Mouse (Mus musculus) midbrain, embryonic 12.5 days (tissue): ENCODE measurements at regions not wholly inside any gene's neighbourhood (a gene's known extent, or its start where the extent isn't known, plus 50 kb on each side); places are given as distances from the start of the nearest gene placed in this dataset.

ENCODE experiments used
- ATAC-seq: fragments of 200-750 bp; cut with Nextera tagmentation; 2 replicates; pipeline ENCODE4 v1.8.0; 2017; ENCODE audit warnings: low read depth, moderate TSS enrichment, moderate library complexity; ENCODE audit not compliant: low FRiP score
- H3K27ac ChIP-seq: fragments of 300-500 bp; sonication (generic); replicated peaks from 2 replicates; pipeline ENCODE4 v1.5.1; 2016; ENCODE audit warnings: mild to moderate bottlenecking
- H3K27me3 ChIP-seq: fragments of 300-500 bp; sonication (generic); 2 replicates; pipeline ENCODE4 v1.6.1; 2016; ENCODE audit warnings: mild to moderate bottlenecking
- H3K36me3 ChIP-seq: fragments of 300-500 bp; sonication (generic); 2 replicates; pipeline ENCODE4 v1.6.1; 2016
- H3K4me1 ChIP-seq: fragments of 300-500 bp; sonication (generic); 2 replicates; pipeline ENCODE4 v1.6.1; 2016
- H3K4me2 ChIP-seq: fragments of 300-500 bp; sonication (generic); replicated peaks from 2 replicates; pipeline ENCODE4 v1.6.1; 2016; ENCODE audit warnings: mild to moderate bottlenecking, moderate library complexity
- H3K4me3 ChIP-seq: fragments of 300-500 bp; sonication (generic); 2 replicates; pipeline ENCODE4 v1.5.1; 2016; ENCODE audit warnings: mild to moderate bottlenecking
- H3K9ac ChIP-seq: fragments of 300-500 bp; sonication (generic); replicated peaks from 2 replicates; pipeline ENCODE4 v1.6.1; 2016; ENCODE audit warnings: mild to moderate bottlenecking, moderate library complexity
- H3K9me3 ChIP-seq: fragments of 300-500 bp; sonication (generic); 2 replicates; pipeline ENCODE4 v1.6.1; 2016; ENCODE audit warnings: mild to moderate bottlenecking
- WGBS: fragments of 180-500 bp; shearing (Covaris S2); methylation state at CpG from one replicate; pipeline ENCODE4 v1.1.7; 2016; 5-methylcytosine and 5-hydroxymethylcytosine counted together

- Histone ChIP-seq H3K27me3 (no peaks in the 10 kb centered on the region), H3K9ac (no peak overlapping the region), H3K27ac (no peak overlapping the region), H3K4me1 (peaks cover 4% of the 10 kb centered on the region; the same call in 1 of the 2 replicates), H3K36me3 (no peaks in the 10 kb centered on the region), H3K4me2 (no peak overlapping the region), H3K4me3 (no peak overlapping the region), H3K9me3 (no peaks in the 10 kb centered on the region)
- no peak for ATAC-seq
These were observed 749.3 kb downstream of the Gm826 start for GRCm38 (mm10) chr2:159584641-159585040.

- Histone ChIP-seq H3K4me1 (peaks cover 4% of the 10 kb centered on the region; the same call in 1 of the 2 replicates), H3K27me3 (no peaks in the 10 kb centered on the region), H3K4me3 (no peak overlapping the region), H3K9me3 (no peaks in the 10 kb centered on the region), H3K9ac (no peak overlapping the region), H3K27ac (no peak overlapping the region), H3K4me2 (no peak overlapping the region), H3K36me3 (no peaks in the 10 kb centered on the region)
- WGBS: 64% methylated on average over 6 of the region's 6 CpGs
- no peak for ATAC-seq
These were observed 747.1 kb downstream of the Gm826 start for GRCm38 (mm10) chr2:159586697-159587473.

GRCm38 (mm10) chr2:159591396-159592124 is 742.4 kb downstream of the Gm826 start:
- Histone ChIP-seq H3K4me3 (no peak overlapping the region), H3K4me1 (no peaks in the 10 kb centered on the region), H3K27me3 (no peaks in the 10 kb centered on the region), H3K9me3 (no peaks in the 10 kb centered on the region), H3K4me2 (no peak overlapping the region), H3K9ac (no peak overlapping the region), H3K27ac (no peak overlapping the region), H3K36me3 (no peaks in the 10 kb centered on the region)
- ATAC-seq: no peak
- WGBS: 86% methylated on average over 2 of the region's 2 CpGs

GRCm38 (mm10) chr2:159592841-159593240 is 741.1 kb downstream of the Gm826 start:
- no peaks in the 10 kb centered on the region for H3K9me3 ChIP-seq
- no peaks in the 10 kb centered on the region for H3K4me1 ChIP-seq
- H3K27ac ChIP-seq: no peak overlapping the region
- no peaks in the 10 kb centered on the region for H3K27me3 ChIP-seq
- H3K36me3 ChIP-seq: no peaks in the 10 kb centered on the region
- no peak overlapping the region for H3K4me3 ChIP-seq
- 82% methylated on average over 5 of the region's 5 CpGs for WGBS
- H3K4me2 ChIP-seq: no peak overlapping the region
- no peak for ATAC-seq
- H3K9ac ChIP-seq: no peak overlapping the region

- H3K9ac ChIP-seq: no peak overlapping the region
- H3K27ac ChIP-seq: no peak overlapping the region
- no peaks in the 10 kb centered on the region for H3K4me1 ChIP-seq
These were observed 737.7 kb downstream of the Gm826 start for GRCm38 (mm10) chr2:159596285-159596684.

GRCm38 (mm10) chr2:159598080-159598479 is 735.9 kb downstream of the Gm826 start:
- Histone ChIP-seq H3K36me3 (no peaks in the 10 kb centered on the region), H3K4me1 (no peaks in the 10 kb centered on the region), H3K9ac (no peak overlapping the region), H3K4me2 (no peak overlapping the region), H3K27me3 (no peaks in the 10 kb centered on the region), H3K4me3 (no peak overlapping the region), H3K9me3 (no peaks in the 10 kb centered on the region), H3K27ac (no peak overlapping the region)
- no peak for ATAC-seq
- WGBS: 79% methylated on average over 3 of the region's 3 CpGs

More at GRCm38 (mm10) chr2:159596285-159596684, 737.7 kb downstream of the Gm826 start:
- H3K9me3 ChIP-seq: no peaks in the 10 kb centered on the region
- 81% methylated on average over 6 of the region's 6 CpGs for WGBS
- H3K4me3 ChIP-seq: no peak overlapping the region
- H3K27me3 ChIP-seq: no peaks in the 10 kb centered on the region
- H3K4me2 ChIP-seq: no peak overlapping the region
- ATAC-seq: no peak
- no peaks in the 10 kb centered on the region for H3K36me3 ChIP-seq

- no peak for ATAC-seq
- WGBS: 66% methylated on average over 3 of the region's 3 CpGs
- no peak overlapping the region for H3K4me3 ChIP-seq
These were observed 726.8 kb downstream of the Gm826 start for GRCm38 (mm10) chr2:159607191-159607590.

GRCm38 (mm10) chr2:159610451-159610850 is 723.5 kb downstream of the Gm826 start:
- WGBS: 84% methylated on average over 4 of the region's 4 CpGs

More at GRCm38 (mm10) chr2:159607191-159607590, 726.8 kb downstream of the Gm826 start:
- no peak overlapping the region for H3K4me2 ChIP-seq
- H3K27me3 ChIP-seq: no peaks in the 10 kb centered on the region
- H3K27ac ChIP-seq: no peak overlapping the region
- H3K4me1 ChIP-seq: no peaks in the 10 kb centered on the region
- no peak overlapping the region for H3K9ac ChIP-seq
- no peaks in the 10 kb centered on the region for H3K9me3 ChIP-seq
- H3K36me3 ChIP-seq: no peaks in the 10 kb centered on the region

GRCm38 (mm10) chr2:159616685-159617084 is 717.3 kb downstream of the Gm826 start:
- no peak overlapping the region for H3K4me2 ChIP-seq
- no peak overlapping the region for H3K27ac ChIP-seq
- H3K27me3 ChIP-seq: no peaks in the 10 kb centered on the region
- ATAC-seq: no peak
- H3K4me3 ChIP-seq: no peak overlapping the region
- no peaks in the 10 kb centered on the region for H3K36me3 ChIP-seq
- no peaks in the 10 kb centered on the region for H3K4me1 ChIP-seq
- no peak overlapping the region for H3K9ac ChIP-seq
- WGBS: 74% methylated on average over 4 of the region's 4 CpGs
- H3K9me3 ChIP-seq: no peaks in the 10 kb centered on the region

More at GRCm38 (mm10) chr2:159610451-159610850, 723.5 kb downstream of the Gm826 start:
- Histone ChIP-seq H3K4me1 (no peaks in the 10 kb centered on the region), H3K27me3 (no peaks in the 10 kb centered on the region), H3K4me2 (no peak overlapping the region), H3K4me3 (no peak overlapping the region), H3K9me3 (no peaks in the 10 kb centered on the region), H3K27ac (no peak overlapping the region), H3K36me3 (no peaks in the 10 kb centered on the region), H3K9ac (no peak overlapping the region)
- no peak for ATAC-seq

- no peaks in the 10 kb centered on the region for H3K9me3 ChIP-seq
- 91% methylated on average over 6 of the region's 6 CpGs for WGBS
- no peaks in the 10 kb centered on the region for H3K36me3 ChIP-seq
- no peak overlapping the region for H3K27ac ChIP-seq
- H3K4me3 ChIP-seq: no peak overlapping the region
- H3K27me3 ChIP-seq: no peaks in the 10 kb centered on the region
- ATAC-seq: no peak
- no peak overlapping the region for H3K9ac ChIP-seq
- no peak overlapping the region for H3K4me2 ChIP-seq
- no peaks in the 10 kb centered on the region for H3K4me1 ChIP-seq
These were observed 712.7 kb downstream of the Gm826 start for GRCm38 (mm10) chr2:159621261-159621660.

- H3K36me3 ChIP-seq: no peaks in the 10 kb centered on the region
- ATAC-seq: no peak
- H3K27ac ChIP-seq: no peak overlapping the region
- H3K9me3 ChIP-seq: no peaks in the 10 kb centered on the region
- H3K9ac ChIP-seq: no peak overlapping the region
- WGBS: 62% methylated on average over 5 of the region's 5 CpGs
- H3K27me3 ChIP-seq: no peaks in the 10 kb centered on the region
- H3K4me2 ChIP-seq: no peak overlapping the region
- H3K4me3 ChIP-seq: no peak overlapping the region
- no peaks in the 10 kb centered on the region for H3K4me1 ChIP-seq
These were observed 711.8 kb downstream of the Gm826 start for GRCm38 (mm10) chr2:159622141-159622669.

GRCm38 (mm10) chr2:159625306-159625705 is 708.7 kb downstream of the Gm826 start:
- H3K27me3 ChIP-seq: no peaks in the 10 kb centered on the region
- no peaks in the 10 kb centered on the region for H3K9me3 ChIP-seq
- no peak overlapping the region for H3K4me2 ChIP-seq
- no peaks in the 10 kb centered on the region for H3K36me3 ChIP-seq
- no peak overlapping the region for H3K9ac ChIP-seq
- H3K27ac ChIP-seq: no peak overlapping the region
- H3K4me1 ChIP-seq: no peaks in the 10 kb centered on the region
- H3K4me3 ChIP-seq: no peak overlapping the region
- 65% methylated on average over 1 of the region's 1 CpGs for WGBS
- ATAC-seq: no peak
